Mouse (Mus musculus): ENCODE data around the gene Shq1. TPM values are rescaled to one million over a fixed set of nuclear protein-coding genes. Genes with fewer than 3 reads are reported as not detected.

Shq1 gene
- polyA plus RNA-seq (2015; fragmentation: Nextera tagmentation; extraction: Ambion mirVana), result 6.8 and 11.9 TPM in 2 replicates

DNA sequence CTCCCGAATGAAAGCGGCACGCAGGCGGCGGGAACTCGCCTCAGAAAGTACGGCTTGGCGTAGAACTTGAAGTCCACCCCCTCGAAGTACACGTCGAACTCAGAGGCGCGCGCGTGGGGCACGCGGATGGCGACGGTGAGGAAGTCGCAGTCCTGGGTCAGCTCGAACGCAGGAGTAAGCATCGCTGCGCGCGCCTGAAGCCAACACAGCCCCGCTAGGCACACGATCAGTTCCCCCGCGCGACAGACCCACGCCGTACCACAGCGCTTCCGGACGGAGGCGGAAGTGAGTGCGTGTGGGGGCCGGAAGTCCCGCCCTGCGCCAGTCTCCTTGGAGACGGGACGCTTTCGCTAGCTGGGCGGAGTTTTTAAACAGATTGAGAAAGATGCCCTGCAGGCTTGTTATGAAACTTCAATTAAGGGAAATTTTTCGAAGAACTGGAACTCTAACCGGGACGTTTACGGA lies at the start of gene Shq1:
TSS of gene Shq1 (minus strand) at position 278 of the 465 bp plus-strand sequence.

DNA sequence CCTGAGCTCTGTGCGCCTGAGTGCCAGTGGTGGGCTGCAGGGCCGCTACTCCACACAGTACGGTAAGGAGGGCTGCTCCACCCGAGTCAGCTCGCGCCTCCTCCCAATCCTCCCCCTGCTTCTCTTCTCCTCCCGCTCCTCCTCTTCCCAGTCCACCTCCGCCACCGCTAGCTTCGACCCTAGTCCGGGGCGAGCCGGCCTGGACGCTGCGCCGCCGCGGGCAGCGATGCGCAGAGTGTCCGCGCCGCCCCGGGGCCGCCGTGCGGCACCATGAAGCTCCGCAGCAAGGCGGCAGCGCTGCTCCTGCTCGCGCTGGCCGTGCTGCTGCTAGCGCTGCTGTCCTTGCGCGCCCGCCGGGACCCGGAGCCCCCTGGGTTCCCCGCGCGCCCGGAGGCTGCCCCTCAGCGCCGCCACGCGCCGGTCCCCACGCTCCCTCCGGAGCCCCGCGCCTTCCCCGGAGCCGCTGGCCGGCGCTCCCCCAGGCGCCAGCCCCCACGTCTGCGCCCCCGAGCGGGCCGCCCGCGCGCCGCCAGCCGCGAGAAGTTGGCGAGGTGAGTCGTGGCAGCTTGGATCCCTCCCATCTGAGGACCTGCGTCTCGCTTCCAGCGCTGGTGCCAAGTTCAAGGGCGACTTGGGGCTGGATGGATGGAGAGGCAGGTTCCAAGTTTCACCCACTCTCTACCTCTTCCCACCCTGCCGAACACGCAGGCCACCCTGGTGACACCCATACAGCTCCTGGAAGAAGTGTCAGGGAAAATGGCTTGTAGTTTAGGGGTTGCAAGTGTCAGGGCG lies 33.8 kb upstream of the Shq1 start, which contains the start of gene Gxylt2:
TSS of gene Gxylt2 (plus strand) at position 161 of the 792 bp plus-strand sequence.

Other genes starting within 250 kb of the Shq1 start
- gene Gxylt2, start 33.6 kb upstream of the Shq1 start, polyA plus RNA-seq (2015; fragmentation: Nextera tagmentation; extraction: Ambion mirVana), result 1.8 and 2.9 TPM in 2 replicates
- 9.1 and 11.6 TPM in 2 replicates for gene Ppp4r2, start 162.5 kb upstream of the Shq1 start, polyA plus RNA-seq (2015; fragmentation: Nextera tagmentation; extraction: Ambion mirVana)